Mouse (Mus musculus): ENCODE results near the gene Hint1.

Gene Hint1

GRCm38 (mm10) chr11:54861471-54862420, 4.4 kb upstream of the Hint1 start:
- peak; percentile 77 for DNase-seq (ENCODE audit: extremely low read depth, low read depth, low spot score)

DNA sequence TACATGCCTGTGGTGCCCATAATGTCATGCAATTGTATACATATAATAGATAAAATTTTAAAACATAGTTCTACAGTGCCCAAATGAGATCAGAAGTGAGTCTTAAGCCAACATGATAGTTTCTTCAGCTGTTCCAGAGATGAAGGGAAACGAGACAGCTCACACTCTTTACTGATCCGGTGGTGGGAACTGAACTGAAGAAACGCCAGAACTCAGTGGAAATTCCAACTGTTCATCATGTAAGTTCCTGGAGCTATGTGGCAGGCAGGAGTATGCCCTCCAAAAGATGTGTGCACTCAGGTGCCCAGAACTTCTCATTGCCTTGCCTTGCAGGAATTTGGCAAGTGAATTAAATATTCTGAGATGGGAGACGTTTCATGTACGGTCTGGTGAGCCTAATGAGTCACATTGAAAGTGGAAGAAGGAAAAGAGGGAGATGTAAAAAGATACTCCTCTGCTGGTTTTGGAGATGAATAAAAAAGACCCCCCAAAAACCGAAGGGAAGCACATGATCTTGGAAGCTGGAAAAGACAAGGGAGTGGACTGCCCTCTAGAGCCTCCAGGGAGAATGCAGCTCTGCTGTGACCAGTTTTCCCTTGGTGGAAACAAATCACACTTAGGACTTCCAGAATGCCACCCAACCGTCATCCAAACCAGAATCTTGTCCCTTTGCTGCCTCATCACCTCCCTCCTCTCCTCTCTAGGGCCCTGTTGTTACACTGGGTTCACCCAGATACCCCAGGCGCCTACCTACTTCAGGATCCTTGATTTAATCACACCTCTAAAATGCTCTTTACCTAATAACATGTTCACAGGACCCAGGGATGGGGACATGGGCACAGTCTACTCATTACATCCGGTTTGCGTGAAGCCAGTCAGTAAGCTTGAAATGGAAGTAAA, 3.3 kb upstream of the Hint1 start:
- no peak for DNase-seq (ENCODE audit: extremely low read depth, low read depth, low spot score)

- DNase-seq (ENCODE audit: extremely low read depth, low read depth, low spot score): no peak
Observed at GRCm38 (mm10) chr11:54865330-54866085, 675 bp upstream of the Hint1 start.

- DNase-seq (ENCODE audit: extremely low read depth, low read depth, low spot score): no peak
Observed at GRCm38 (mm10) chr11:54867049-54867385, 834 bp downstream of the Hint1 start.

DNA sequence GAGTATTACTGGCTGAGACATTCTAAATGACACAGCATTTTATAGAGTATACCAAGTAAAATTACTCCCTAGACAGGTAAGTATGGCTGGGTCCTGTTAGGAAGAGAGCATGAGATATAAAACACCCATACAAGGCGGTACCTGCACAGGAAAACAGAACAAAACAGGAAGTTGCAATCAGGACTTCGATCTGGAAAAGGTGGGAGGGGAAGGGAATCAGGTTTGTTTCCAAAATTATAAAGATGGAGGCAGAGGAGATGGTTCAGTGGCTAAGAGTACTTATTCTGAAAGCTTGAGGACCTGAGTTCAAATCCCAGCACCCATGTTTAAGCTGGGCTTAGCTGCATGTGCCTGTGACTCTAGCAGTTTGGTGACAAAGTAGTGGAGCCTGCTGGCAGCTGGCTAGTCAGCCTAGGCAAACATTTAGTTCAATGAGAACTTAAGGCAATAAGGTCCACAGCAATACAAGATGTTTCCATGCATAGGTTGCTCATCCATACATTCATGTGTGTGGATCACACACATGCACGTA, 1.8 kb downstream of the Hint1 start:
- DNase-seq (ENCODE audit: extremely low read depth, low read depth, low spot score): no peak

GRCm38 (mm10) chr11:54868445-54868844, 2.3 kb downstream of the Hint1 start:
- DNase-seq (ENCODE audit: extremely low read depth, low read depth, low spot score): no peak

DNA sequence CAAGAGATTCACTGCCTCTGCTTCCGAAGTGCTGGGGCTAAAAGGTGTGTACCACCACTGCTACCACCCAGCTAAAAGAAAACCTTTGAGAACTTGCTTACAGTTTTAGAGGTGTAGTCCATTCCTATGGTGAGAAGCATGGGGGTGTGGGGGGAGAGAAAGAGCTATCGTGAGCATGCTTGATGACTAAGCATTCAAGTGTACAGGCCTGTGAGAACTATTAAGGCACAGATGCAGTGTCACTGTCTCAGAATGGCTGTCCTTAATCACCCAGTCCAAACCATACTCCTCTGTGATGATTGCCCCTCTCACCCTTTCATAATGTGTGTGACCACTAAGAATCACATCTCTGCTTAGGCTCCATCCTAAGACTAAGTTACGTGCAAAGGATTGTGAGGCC, 3.1 kb downstream of the Hint1 start:
- no peak for DNase-seq (ENCODE audit: extremely low read depth, low read depth, low spot score)

DNA sequence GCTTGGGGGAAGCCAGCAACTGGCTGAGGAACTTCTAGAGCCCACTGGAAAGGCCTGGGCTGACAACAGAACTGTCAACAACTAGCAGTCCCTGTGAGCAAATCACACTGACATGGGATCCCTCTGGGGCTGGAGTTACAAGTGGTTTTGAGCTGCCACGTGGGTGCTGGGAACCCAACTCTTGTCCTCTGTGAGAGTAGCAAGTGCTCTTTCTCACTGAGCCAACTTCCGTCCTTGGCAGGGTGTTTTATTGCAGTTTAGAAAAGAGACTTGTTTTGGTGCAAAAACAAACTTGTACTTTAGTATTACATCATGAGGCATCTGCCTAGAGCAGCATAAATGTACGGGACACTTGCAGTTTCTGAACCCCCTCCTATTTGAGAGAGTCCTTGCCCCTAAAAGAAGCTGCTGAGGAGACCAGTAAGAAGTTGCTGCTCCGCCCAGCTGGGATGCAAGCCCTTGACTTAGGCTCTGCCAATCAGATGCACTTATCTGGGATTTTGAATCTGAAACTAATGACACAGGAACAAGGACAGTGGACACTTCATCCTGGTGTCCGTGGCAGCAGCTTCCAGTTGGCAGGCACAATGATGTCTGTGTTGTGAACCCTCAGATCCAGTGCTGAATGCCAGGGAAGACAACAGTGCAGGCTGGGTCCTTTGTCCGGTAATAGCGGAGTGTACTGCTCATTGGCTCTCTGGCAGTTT, 5.8 kb downstream of the Hint1 start:
- no peak for DNase-seq (ENCODE audit: extremely low read depth, low read depth, low spot score)

DNA sequence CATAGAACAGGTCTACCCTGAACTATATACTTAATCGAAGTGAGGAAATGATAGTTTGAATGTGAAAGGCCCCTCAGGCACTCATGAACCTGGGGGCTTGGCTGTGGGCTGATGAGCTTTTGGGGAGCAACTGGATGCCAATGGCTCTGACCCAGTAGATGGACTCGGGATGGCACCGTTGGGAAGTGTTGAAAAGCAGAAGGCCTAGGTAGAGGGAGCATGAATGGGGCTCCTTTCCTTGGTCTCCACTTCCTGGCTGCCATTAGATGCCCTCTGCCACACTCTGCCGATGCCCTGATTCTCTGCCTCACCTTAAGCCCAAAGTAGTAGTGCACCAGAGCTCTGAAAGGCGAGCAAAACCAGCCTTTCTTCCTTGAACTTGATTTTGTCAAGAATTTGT, 9.8 kb downstream of the Hint1 start:
- DNase-seq (ENCODE audit: extremely low read depth, low read depth, low spot score): no peak

DNA sequence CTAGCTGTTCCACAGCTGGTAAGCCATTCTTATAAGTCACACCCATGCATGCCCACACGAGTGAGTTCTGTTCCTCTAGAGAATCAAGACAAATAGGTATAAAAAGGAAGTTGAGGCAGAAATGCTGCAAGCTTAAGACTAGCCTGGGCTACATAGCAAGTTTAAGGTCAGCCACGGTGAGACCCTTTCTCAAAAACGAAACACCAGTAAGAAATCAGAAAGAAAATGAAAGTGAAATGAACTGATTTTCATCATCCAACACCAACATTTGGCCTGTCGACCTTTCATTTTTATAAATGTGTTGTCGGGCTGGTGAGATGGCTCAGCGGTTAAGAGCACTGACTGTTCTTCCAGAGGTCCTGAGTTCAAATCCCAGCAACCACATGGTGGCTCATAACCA, 12.7 kb downstream of the Hint1 start:
- no peak for DNase-seq (ENCODE audit: extremely low read depth, low read depth, low spot score)

GRCm38 (mm10) chr11:54879434-54879833, 13.3 kb downstream of the Hint1 start:
- DNase-seq (ENCODE audit: extremely low read depth, low read depth, low spot score): no peak

- no peak for DNase-seq (ENCODE audit: extremely low read depth, low read depth, low spot score)
Observed at GRCm38 (mm10) chr11:54879922-54880321, 13.7 kb downstream of the Hint1 start.

DNA sequence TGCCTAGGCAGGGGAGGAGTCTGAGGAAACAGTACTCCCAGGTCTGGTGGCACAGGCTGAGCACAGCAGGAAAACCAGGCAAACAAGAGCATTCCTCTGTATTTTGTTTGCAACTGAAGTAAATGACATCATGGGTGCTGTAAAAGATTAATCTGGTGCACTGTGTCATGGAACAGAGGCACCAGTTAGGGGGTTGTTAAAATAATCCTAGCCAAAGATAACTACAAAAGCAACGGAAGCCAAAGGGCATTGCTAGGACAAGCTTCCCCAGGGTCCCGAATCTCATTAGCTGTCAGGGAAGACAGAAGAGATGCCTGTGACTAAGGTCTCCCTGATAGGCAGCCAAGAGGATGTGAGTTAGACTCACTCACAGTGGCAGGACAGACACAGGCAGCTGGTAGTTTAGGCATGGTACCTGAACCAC, 14.9 kb downstream of the Hint1 start:
- DNase-seq (ENCODE audit: extremely low read depth, low read depth, low spot score): no peak

DNA sequence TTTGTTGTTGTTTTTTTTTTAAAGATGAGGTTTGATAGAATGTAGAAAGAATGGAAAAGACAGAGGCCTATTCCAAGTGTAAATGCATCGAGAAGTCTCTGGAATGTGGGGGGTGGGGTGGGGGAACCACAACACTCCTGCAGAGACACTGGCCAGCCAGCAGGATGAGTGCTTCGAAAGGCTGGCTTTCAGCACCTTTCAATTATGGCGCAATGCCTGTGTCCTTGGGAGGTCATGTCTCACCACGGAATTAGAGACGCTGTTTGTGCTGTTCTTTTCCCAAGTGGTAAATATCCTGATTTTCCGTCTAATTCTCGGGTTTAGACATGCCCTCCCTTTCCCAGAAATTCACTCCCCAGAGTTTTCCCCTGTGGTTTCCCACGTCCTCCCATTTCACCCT, 16.5 kb downstream of the Hint1 start:
- no peak for DNase-seq (ENCODE audit: extremely low read depth, low read depth, low spot score)

GRCm38 (mm10) chr11:54884197-54884828, 18.1 kb downstream of the Hint1 start:
- DNase-seq (ENCODE audit: extremely low read depth, low read depth, low spot score): no peak

GRCm38 (mm10) chr11:54884937-54885336, 18.8 kb downstream of the Hint1 start:
- no peak for DNase-seq (ENCODE audit: extremely low read depth, low read depth, low spot score)

GRCm38 (mm10) chr11:54885406-54885805, 19.2 kb downstream of the Hint1 start:
- DNase-seq (ENCODE audit: extremely low read depth, low read depth, low spot score): no peak

DNA sequence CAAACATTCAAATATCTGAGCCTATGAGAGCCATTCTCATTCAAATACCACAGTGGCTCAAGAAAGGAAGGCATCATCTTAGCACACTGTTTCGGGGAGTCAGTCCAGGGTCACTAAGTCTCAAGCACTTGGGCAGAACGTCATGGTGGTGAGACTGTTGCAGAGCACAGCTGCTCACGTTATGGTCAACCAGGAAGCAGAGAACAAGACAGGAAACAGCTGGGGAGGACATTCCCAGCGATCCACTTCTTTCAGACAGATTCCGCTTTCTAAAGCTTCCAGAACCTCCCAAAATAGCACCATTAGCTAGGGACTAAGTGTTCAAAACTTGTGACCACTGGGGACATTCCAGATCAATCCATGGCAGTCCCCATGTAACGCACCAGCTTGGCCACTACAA, 21.7 kb downstream of the Hint1 start:
- DNase-seq (ENCODE audit: extremely low read depth, low read depth, low spot score): no peak

GRCm38 (mm10) chr11:54891341-54891740, 25.2 kb downstream of the Hint1 start:
- no peak for DNase-seq (ENCODE audit: extremely low read depth, low read depth, low spot score)

GRCm38 (mm10) chr11:54892091-54892490, 25.9 kb downstream of the Hint1 start:
- no peak for DNase-seq (ENCODE audit: extremely low read depth, low read depth, low spot score)

All from fat pad, adult 2 months (tissue).